Mouse (Mus musculus) liver, embryonic 12.5 days (tissue): ENCODE data around the gene Nupl1. TPM values are rescaled to one million over a fixed set of nuclear protein-coding genes. Genes with fewer than 3 reads are reported as not detected.
A peak's percentile ranks its signal among the peaks of the same experiment; 100 is the strongest.

Source experiments
- ATAC-seq: fragments of 200-750 bp; cut with Nextera tagmentation; 2 replicates; pipeline ENCODE4 v1.8.0; 2017; ENCODE audit warnings: moderate number of reproducible peaks, mild to moderate bottlenecking, moderate library complexity
- H3K27ac ChIP-seq: fragments of 300-500 bp; sonication (generic); 2 replicates; pipeline ENCODE4 v1.5.1; 2016; ENCODE audit warnings: mild to moderate bottlenecking
- H3K27me3 ChIP-seq: fragments of 300-500 bp; sonication (generic); replicated peaks from 2 replicates; pipeline ENCODE4 v1.6.1; 2016; ENCODE audit warnings: mild to moderate bottlenecking, moderate library complexity
- H3K36me3 ChIP-seq: fragments of 300-500 bp; sonication (generic); 2 replicates; pipeline ENCODE4 v1.6.1; 2016; ENCODE audit warnings: mild to moderate bottlenecking, moderate library complexity
- H3K4me1 ChIP-seq: fragments of 300-500 bp; sonication (generic); 2 replicates; pipeline ENCODE4 v1.6.1; 2016
- H3K4me2 ChIP-seq: fragments of 300-500 bp; sonication (generic); 2 replicates; pipeline ENCODE4 v1.6.1; 2016; ENCODE audit warnings: mild to moderate bottlenecking, moderate library complexity
- H3K4me3 ChIP-seq: fragments of 300-500 bp; sonication (generic); 2 replicates; pipeline ENCODE4 v1.5.1; 2016; ENCODE audit warnings: mild to moderate bottlenecking, moderate library complexity
- H3K9ac ChIP-seq: fragments of 300-500 bp; sonication (generic); 2 replicates; pipeline ENCODE4 v1.6.1; 2016; ENCODE audit warnings: mild to moderate bottlenecking, moderate library complexity
- H3K9me3 ChIP-seq: fragments of 300-500 bp; sonication (generic); replicated peaks from 2 replicates; pipeline ENCODE4 v1.6.1; 2016; ENCODE audit warnings: mild to moderate bottlenecking, moderate library complexity
- WGBS: fragments of 180-500 bp; shearing (Covaris S2); methylation state at CpG from one replicate; pipeline ENCODE4 v1.1.7; 2016; ENCODE audit not compliant: insufficient replicate concordance; 5-methylcytosine and 5-hydroxymethylcytosine counted together
- polyA plus RNA-seq: library from polyadenylated mRNA; unstranded; fragments of >200 nt; fragmentation: Nextera tagmentation; extraction: Ambion mirVana; gene quantifications from 2 replicates; pipeline ENCODE4 v1.2.1, GENCODE M21; 2016

Nupl1 gene
- polyA plus RNA-seq, 1 experiment from 2014 or later = not detected

- Histone ChIP-seq H3K9me3 (no peaks in the 10 kb centered on the region), H3K4me1 (peaks cover 18% of the 10 kb centered on the region), H3K27me3 (no peaks in the 10 kb centered on the region), H3K9ac (no peak overlapping the region), H3K4me3 (no peak overlapping the region), H3K27ac (no peak overlapping the region), H3K36me3 (no peaks in the 10 kb centered on the region), H3K4me2 (no peak overlapping the region)
- 81% methylated on average over 7 of the region's 7 CpGs for WGBS
- ATAC-seq = no peak
Measured at GRCm38 (mm10) chr14:60262316-60262715, 11.1 kb upstream of the Nupl1 start.

GRCm38 (mm10) chr14:60257851-60258250 is 6.6 kb upstream of the Nupl1 start:
- ATAC-seq = no peak
- H3K36me3 ChIP-seq = no peaks in the 10 kb centered on the region
- H3K9me3 ChIP-seq = no peaks in the 10 kb centered on the region
- no peaks in the 10 kb centered on the region for H3K27me3 ChIP-seq
- H3K4me1 ChIP-seq = peaks cover 23% of the 10 kb centered on the region
- no peak overlapping the region for H3K9ac ChIP-seq
- no peak overlapping the region for H3K4me2 ChIP-seq
- 88% methylated on average over 1 of the region's 1 CpGs for WGBS
- no peak overlapping the region for H3K4me3 ChIP-seq
- no peak overlapping the region for H3K27ac ChIP-seq

GRCm38 (mm10) chr14:60257101-60257500 is 5.9 kb upstream of the Nupl1 start:
- Histone ChIP-seq H3K4me2 (peak overlapping the region; percentile 39), H3K4me1 (peaks cover 30% of the 10 kb centered on the region), H3K9ac (peak overlapping the region; percentile 22; the same call in 1 of the 2 replicates), H3K9me3 (no peaks in the 10 kb centered on the region), H3K4me3 (no peak overlapping the region), H3K27ac (0 out of 2 replicates have a peak overlapping the region, but pooled peaks have one; percentile 14), H3K27me3 (no peaks in the 10 kb centered on the region), H3K36me3 (no peaks in the 10 kb centered on the region)
- ATAC-seq = peak; percentile 75
- 58% methylated on average over 4 of the region's 4 CpGs for WGBS

- Histone ChIP-seq H3K9ac (no peak overlapping the region), H3K4me1 (peaks cover 30% of the 10 kb centered on the region), H3K4me3 (no peak overlapping the region), H3K4me2 (no peak overlapping the region), H3K36me3 (no peaks in the 10 kb centered on the region), H3K27ac (no peak overlapping the region), H3K27me3 (no peaks in the 10 kb centered on the region), H3K9me3 (no peaks in the 10 kb centered on the region)
- ATAC-seq = no peak
- 51% methylated on average over 3 of the region's 3 CpGs for whole genome bisulfite sequencing
Measured at GRCm38 (mm10) chr14:60256356-60256755, 5.1 kb upstream of the Nupl1 start.

GRCm38 (mm10) chr14:60254774-60255173 is 3.5 kb upstream of the Nupl1 start:
- Histone ChIP-seq H3K27ac (no peak overlapping the region), H3K9me3 (no peaks in the 10 kb centered on the region), H3K27me3 (no peaks in the 10 kb centered on the region), H3K36me3 (no peaks in the 10 kb centered on the region), H3K4me2 (no peak overlapping the region), H3K4me1 (peaks cover 35% of the 10 kb centered on the region), H3K9ac (no peak overlapping the region), H3K4me3 (no peak overlapping the region)
- ATAC-seq = no peak

- Histone ChIP-seq H3K36me3 (no peaks in the 10 kb centered on the region), H3K9me3 (no peaks in the 10 kb centered on the region), H3K4me1 (peaks cover 45% of the 10 kb centered on the region), H3K27ac (no peak overlapping the region), H3K4me2 (0 out of 2 replicates have a peak overlapping the region, but pooled peaks have one; percentile 29), H3K9ac (no peak overlapping the region), H3K27me3 (no peaks in the 10 kb centered on the region), H3K4me3 (no peak overlapping the region)
- ATAC-seq = no peak
- WGBS = 12% methylated on average over 3 of the region's 3 CpGs
Measured at GRCm38 (mm10) chr14:60253466-60253865, 2.2 kb upstream of the Nupl1 start.

- peak overlapping the region; percentile 97 for H3K9ac ChIP-seq
- no peak for ATAC-seq
- peak overlapping the region; percentile 91 for H3K27ac ChIP-seq
- no peaks in the 10 kb centered on the region for H3K27me3 ChIP-seq
- peaks cover 48% of the 10 kb centered on the region for H3K4me1 ChIP-seq
- peak overlapping the region; percentile 83 for H3K4me2 ChIP-seq
- peaks cover 8% of the 10 kb centered on the region; the same call in 1 of the 2 replicates for H3K36me3 ChIP-seq
- no peaks in the 10 kb centered on the region for H3K9me3 ChIP-seq
- WGBS = 22% methylated on average over 15 of the region's 15 CpGs
- H3K4me3 ChIP-seq = peak overlapping the region; percentile 99
Measured at GRCm38 (mm10) chr14:60252004-60253000, 1.1 kb upstream of the Nupl1 start.

GRCm38 (mm10) chr14:60250879-60251278 is 352 bp downstream of the Nupl1 start:
- H3K27me3 ChIP-seq = no peaks in the 10 kb centered on the region
- peaks cover 37% of the 10 kb centered on the region for H3K4me1 ChIP-seq
- H3K9ac ChIP-seq = peak overlapping the region; percentile 97
- H3K36me3 ChIP-seq = peaks cover 17% of the 10 kb centered on the region
- H3K9me3 ChIP-seq = no peaks in the 10 kb centered on the region
- peak overlapping the region; percentile 91 for H3K27ac ChIP-seq
- peak overlapping the region; percentile 83 for H3K4me2 ChIP-seq
- peak; percentile 50 for ATAC-seq
- WGBS = under 1% methylated on average over 39 of the region's 39 CpGs
- H3K4me3 ChIP-seq = peak overlapping the region; percentile 99

- WGBS = 12% methylated on average over 8 of the region's 8 CpGs
- Histone ChIP-seq H3K4me1 (peaks cover 37% of the 10 kb centered on the region), H3K4me3 (peak overlapping the region; percentile 99), H3K4me2 (peak overlapping the region; percentile 83), H3K36me3 (peaks cover 22% of the 10 kb centered on the region), H3K9me3 (no peaks in the 10 kb centered on the region), H3K27ac (peak overlapping the region; percentile 39), H3K27me3 (no peaks in the 10 kb centered on the region), H3K9ac (peak overlapping the region; percentile 97)
- ATAC-seq = no peak
Measured at GRCm38 (mm10) chr14:60250366-60250765, 865 bp downstream of the Nupl1 start.

GRCm38 (mm10) chr14:60238551-60238950 is 12.7 kb downstream of the Nupl1 start:
- Histone ChIP-seq H3K27ac (no peak overlapping the region), H3K27me3 (no peaks in the 10 kb centered on the region), H3K9me3 (no peaks in the 10 kb centered on the region), H3K4me3 (no peak overlapping the region), H3K4me1 (no peaks in the 10 kb centered on the region), H3K36me3 (peaks cover 77% of the 10 kb centered on the region), H3K9ac (no peak overlapping the region), H3K4me2 (no peak overlapping the region)
- no peak for ATAC-seq
- 69% methylated on average over 3 of the region's 3 CpGs for WGBS

- no peak for ATAC-seq
- H3K36me3 ChIP-seq = peaks cover 55% of the 10 kb centered on the region
- WGBS = 84% methylated on average over 10 of the region's 10 CpGs
Measured at GRCm38 (mm10) chr14:60219886-60220285, 31.3 kb downstream of the Nupl1 start.

GRCm38 (mm10) chr14:60217616-60218015 is 33.6 kb downstream of the Nupl1 start:
- H3K4me3 ChIP-seq = no peak overlapping the region
- H3K4me1 ChIP-seq = no peaks in the 10 kb centered on the region
- H3K36me3 ChIP-seq = peaks cover 46% of the 10 kb centered on the region
- no peaks in the 10 kb centered on the region for H3K27me3 ChIP-seq
- H3K9me3 ChIP-seq = no peaks in the 10 kb centered on the region
- no peak for ATAC-seq
- H3K4me2 ChIP-seq = no peak overlapping the region
- H3K9ac ChIP-seq = no peak overlapping the region
- no peak overlapping the region for H3K27ac ChIP-seq
- WGBS = 87% methylated on average over 4 of the region's 4 CpGs

More at GRCm38 (mm10) chr14:60219886-60220285, 31.3 kb downstream of the Nupl1 start:
- H3K9me3 ChIP-seq = no peaks in the 10 kb centered on the region
- no peak overlapping the region for H3K4me3 ChIP-seq
- H3K9ac ChIP-seq = no peak overlapping the region
- H3K27me3 ChIP-seq = no peaks in the 10 kb centered on the region
- H3K4me1 ChIP-seq = no peaks in the 10 kb centered on the region
- H3K27ac ChIP-seq = no peak overlapping the region
- no peak overlapping the region for H3K4me2 ChIP-seq
